Mouse (Mus musculus) kidney, postnatal 10 days (tissue): ENCODE data around the gene Skint4.

Experiments used
- DNase-seq: peaks from one replicate; pipeline ENCODE4 v3.0.0; 2021; ENCODE audit warnings: mixed read lengths

Gene Skint4

GRCm38 (mm10) chr4:112071716-112072115 lies at the start of gene Skint4:
TSS of gene Skint4 (plus strand) at chr4:112072016.
- DNase-seq, result no peak
